Mouse (Mus musculus): ENCODE results near the gene Fez2.

- TF ChIP-seq CTCF (IDR thresholded peaks at IDR 0.05; ENCODE audit: extremely low read depth, insufficient read depth, low read length) (no peak), POLR2A (IDR thresholded peaks at IDR 0.05; ENCODE audit: extremely low read depth, insufficient read depth, low read length) (no peak)
Observed at GRCm38 (mm10) chr17:78382321-78382720, 35.6 kb downstream of the Fez2 start.
